Mouse (Mus musculus) R1 (cell line): ENCODE measurements around the gene Cyp2c37.
"Not testable (repeated sequence)": the region's sequence is repeated elsewhere in the genome, so short reads cannot be mapped to it uniquely, and the experiment has no call there.

ENCODE experiments used
- DNase-seq: peaks from one replicate; pipeline ENCODE4 v3.0.0-alpha.2; 2018; ENCODE audit warnings: low read depth, low spot score

The Cyp2c37 gene

GRCm38 (mm10) chr19:39992140-39992539 lies at the start of gene Cyp2c37:
TSS of gene Cyp2c37 (plus strand) at chr19:39992424.
- not testable (repeated sequence) for DNase-seq

GRCm38 (mm10) chr19:39960861-39961260 lies 31.4 kb upstream of the Cyp2c37 start:
- DNase-seq = peak; percentile 74

GRCm38 (mm10) chr19:39971096-39971495 lies 21.1 kb upstream of the Cyp2c37 start:
- peak; percentile 84 for DNase-seq

- no peak for DNase-seq
Measured at GRCm38 (mm10) chr19:39989471-39989870, 2.8 kb upstream of the Cyp2c37 start.
